Mouse (Mus musculus): ENCODE data around the gene 4930467E23Rik.
"Not testable (repeated sequence)": the region's sequence is repeated elsewhere in the genome, so short reads cannot be mapped to it uniquely, and the experiment has no call there.

- TF ChIP-seq POLR2A (IDR thresholded peaks at IDR 0.05; ENCODE audit: borderline replicate concordance, insufficient read depth, low read length); CTCF (IDR thresholded peaks at IDR 0.05; ENCODE audit: borderline replicate concordance, insufficient read depth, low read depth, low read length): not testable (repeated sequence)
Observed at GRCm38 (mm10) chr8:19778891-19779290, 49.5 kb downstream of the 4930467E23Rik start.
